Mouse (Mus musculus): Measurements from ENCODE around the gene Srxn1.

DNA sequence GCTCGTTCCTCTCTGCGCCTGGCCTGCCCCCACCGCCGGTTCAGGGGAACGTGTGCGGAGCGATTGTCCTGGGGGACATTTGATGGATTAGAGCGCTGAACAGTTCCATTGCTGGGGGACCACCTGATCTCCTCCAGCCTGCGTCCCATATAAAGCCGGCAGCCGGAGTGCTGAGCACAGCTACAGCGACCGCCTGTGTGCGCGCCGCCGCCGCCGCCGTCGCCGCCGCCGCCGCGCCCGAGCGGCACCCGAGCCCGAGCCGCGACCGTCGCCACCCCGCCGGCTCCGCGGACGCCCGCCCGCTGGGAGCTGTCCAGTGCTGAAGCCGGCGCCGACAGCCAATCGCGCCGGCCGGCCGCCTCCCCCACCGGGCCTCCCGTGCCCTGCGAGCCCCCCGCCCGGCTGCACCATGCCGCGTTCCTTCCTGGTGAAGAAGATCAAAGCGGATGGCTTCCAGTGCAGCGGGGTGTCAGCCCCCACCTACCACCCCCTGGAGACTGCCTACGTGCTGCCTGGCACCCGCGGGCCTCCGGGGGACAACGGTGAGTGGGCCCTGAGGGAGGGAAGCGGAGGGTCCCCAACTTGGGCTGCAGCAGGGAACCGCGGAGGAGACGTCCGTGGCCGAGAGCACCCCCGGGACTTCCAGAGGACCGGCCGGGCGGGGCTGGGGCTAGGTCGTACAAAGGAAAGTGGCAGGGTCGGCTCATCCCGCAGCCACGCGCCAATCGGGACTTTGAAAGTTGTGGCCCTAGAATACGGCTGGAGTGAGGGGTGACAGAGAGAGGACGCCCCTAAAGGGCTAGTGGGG lies 23.5 kb upstream of the Srxn1 start:
- TF ChIP-seq CTCF (IDR thresholded peaks at IDR 0.05; ENCODE audit: low read depth) (no peak), EP300 (optimal IDR thresholded peaks at IDR 0.05) (no peak)
